Mouse (Mus musculus) liver, embryonic 18 days (tissue): Measurements from ENCODE around the gene Ormdl3. TPM values are rescaled to one million over a fixed set of nuclear protein-coding genes. Genes with fewer than 3 reads are reported as not detected.

Experiments used
- polyA plus RNA-seq: library from polyadenylated mRNA; depleted of rRNA; stranded (reverse); fragments of >200 nt; gene quantifications from 2 replicates; pipeline ENCODE4 v1.2.3, GENCODE M21; 2012; rRNA removed

The Ormdl3 gene
- 27.8 and 29.1 TPM in 2 replicates for polyA plus RNA-seq

GRCm38 (mm10) chr11:98586892-98587563 lies at the start of gene Ormdl3:
Gene Ormdl3 (minus strand): TSS chr11:98587368.

GRCm38 (mm10) chr11:98625611-98626410 lies 38.6 kb upstream of the Ormdl3 start, which contains the start of the genes Gm12355 and Gsdma3:
Gene Gm12355 (minus strand): TSS chr11:98625661.
Gene Gsdma3 (plus strand): TSS chr11:98626360.

GRCm38 (mm10) chr11:98597991-98598390 lies 10.8 kb upstream of the Ormdl3 start, which contains the start of gene Lrrc3c:
Gene Lrrc3c (plus strand): TSS chr11:98598291.

GRCm38 (mm10) chr11:98550975-98551828 lies 36.0 kb downstream of the Ormdl3 start, which contains the start of gene Zpbp2:
Gene Zpbp2 (plus strand): TSS chr11:98551097.

GRCm38 (mm10) chr11:98545711-98546231 lies 41.4 kb downstream of the Ormdl3 start, which contains the start of gene Ikzf3:
Gene Ikzf3 (minus strand): TSS chr11:98546031.

Other genes starting within 250 kb of the Ormdl3 start
- gene Ppp1r1b, start 239.0 kb downstream of the Ormdl3 start, polyA plus RNA-seq, result 2.5 and 3.4 TPM in 2 replicates
- 24.3 and 28.8 TPM in 2 replicates for gene Stard3, start 229.0 kb downstream of the Ormdl3 start, polyA plus RNA-seq
- 0.22 TPM in 1 of 2 replicates, not detected in the other for gene Tcap, start 203.6 kb downstream of the Ormdl3 start, polyA plus RNA-seq
- gene Pnmt, start 200.9 kb downstream of the Ormdl3 start, polyA plus RNA-seq, result 0.08 TPM in 1 of 2 replicates, not detected in the other
- gene Pgap3, start 186.9 kb downstream of the Ormdl3 start, polyA plus RNA-seq, result 3.2 and 3.8 TPM in 2 replicates
- gene Erbb2, start 174.9 kb downstream of the Ormdl3 start, polyA plus RNA-seq, result 1.2 and 1.4 TPM in 2 replicates
- gene Mien1, start 148.4 kb downstream of the Ormdl3 start, polyA plus RNA-seq, result 47.0 and 54.6 TPM in 2 replicates
- gene Grb7, start 141.0 kb downstream of the Ormdl3 start, polyA plus RNA-seq, result 55.0 and 55.3 TPM in 2 replicates
- gene Ikzf3, start 41.3 kb downstream of the Ormdl3 start, polyA plus RNA-seq, result 1.1 TPM in 2 replicates
- gene Zpbp2, start 36.3 kb downstream of the Ormdl3 start, polyA plus RNA-seq, result 0.30 and 0.43 TPM in 2 replicates
- not detected in 2 replicates for gene Lrrc3c, start 10.9 kb upstream of the Ormdl3 start, polyA plus RNA-seq
- gene Gm12355, start 38.3 kb upstream of the Ormdl3 start, polyA plus RNA-seq, result 0.07 and 0.10 TPM in 2 replicates
- not detected in 2 replicates for gene Gsdma3, start 39.0 kb upstream of the Ormdl3 start, polyA plus RNA-seq
- not detected in 2 replicates for gene Gsdma2, start 59.4 kb upstream of the Ormdl3 start, polyA plus RNA-seq
- gene Gsdma, start 77.0 kb upstream of the Ormdl3 start, polyA plus RNA-seq, result not detected in 2 replicates
- 62.1 and 63.2 TPM in 2 replicates for gene Psmd3, start 95.2 kb upstream of the Ormdl3 start, polyA plus RNA-seq
- gene Csf3, start 113.9 kb upstream of the Ormdl3 start, polyA plus RNA-seq, result not detected in 2 replicates
- 17.2 and 18.6 TPM in 2 replicates for gene Med24, start 142.1 kb upstream of the Ormdl3 start, polyA plus RNA-seq
- 11.4 and 13.3 TPM in 2 replicates for gene Thra, start 153.3 kb upstream of the Ormdl3 start, polyA plus RNA-seq
- gene Nr1d1, start 188.0 kb upstream of the Ormdl3 start, polyA plus RNA-seq, result 0.97 and 1.4 TPM in 2 replicates
- gene Msl1, start 208.1 kb upstream of the Ormdl3 start, polyA plus RNA-seq, result 16.2 and 18.9 TPM in 2 replicates
- gene Casc3, start 217.5 kb upstream of the Ormdl3 start, polyA plus RNA-seq, result 9.3 and 11.4 TPM in 2 replicates
- gene Rapgefl1, start 249.4 kb upstream of the Ormdl3 start, polyA plus RNA-seq, result 0.62 and 0.85 TPM in 2 replicates